Mouse (Mus musculus) ovary, postnatal 10 days (tissue): ENCODE results near the gene Med13l.

Source experiments
- DNase-seq: peaks from one replicate; pipeline ENCODE4 v3.0.0; 2022; ENCODE audit warnings: low spot score

The Med13l gene

GRCm38 (mm10) chr5:118556387-118556937 is 4.0 kb upstream of the Med13l start:
- no peak for DNase-seq

- no peak for DNase-seq
Measured at GRCm38 (mm10) chr5:118558841-118559240, 1.6 kb upstream of the Med13l start.

DNA sequence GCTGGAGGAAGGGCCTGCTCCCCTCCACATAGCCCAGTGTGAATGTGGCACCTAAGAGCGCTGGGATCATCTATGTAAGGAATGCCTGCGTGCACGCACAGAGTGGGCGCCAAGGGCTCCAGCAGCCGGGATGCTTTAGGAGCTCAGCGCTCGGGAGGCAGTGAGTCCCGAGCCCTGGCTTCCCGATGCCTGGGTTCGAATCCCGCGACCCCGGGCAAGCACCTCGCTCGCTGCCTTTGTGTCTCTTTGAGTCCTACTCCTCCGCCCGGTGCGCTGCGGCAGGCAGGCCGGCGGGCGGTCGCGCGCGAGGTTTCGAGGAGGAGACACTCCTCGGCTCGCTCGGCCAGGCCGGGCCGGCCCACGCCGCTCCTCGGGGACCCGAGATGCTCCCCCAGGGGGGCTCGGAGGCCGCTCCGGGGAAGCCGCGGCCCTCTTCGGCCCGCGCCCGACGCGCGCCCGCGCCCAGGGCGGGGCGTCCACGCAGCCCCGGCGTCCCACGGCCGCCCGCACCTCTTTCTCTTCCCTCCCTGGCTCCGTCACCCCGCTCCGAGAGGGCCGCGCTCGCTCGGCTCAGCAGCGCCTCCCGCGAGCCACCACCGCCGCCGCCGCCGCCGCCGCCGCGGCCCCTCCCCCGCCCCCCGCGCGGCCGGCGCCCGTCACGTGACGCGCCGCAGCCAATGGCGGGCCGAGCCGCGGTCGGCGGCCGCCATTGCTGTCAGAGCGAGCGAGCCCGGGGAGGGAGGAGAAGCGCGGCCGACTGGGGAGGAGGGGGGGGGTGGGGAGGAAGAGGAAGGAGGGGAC is 695 bp upstream of the Med13l start:
- DNase-seq = peak; percentile 67

GRCm38 (mm10) chr5:118561086-118561987 is 858 bp downstream of the Med13l start:
- DNase-seq = peak; percentile 22

DNA sequence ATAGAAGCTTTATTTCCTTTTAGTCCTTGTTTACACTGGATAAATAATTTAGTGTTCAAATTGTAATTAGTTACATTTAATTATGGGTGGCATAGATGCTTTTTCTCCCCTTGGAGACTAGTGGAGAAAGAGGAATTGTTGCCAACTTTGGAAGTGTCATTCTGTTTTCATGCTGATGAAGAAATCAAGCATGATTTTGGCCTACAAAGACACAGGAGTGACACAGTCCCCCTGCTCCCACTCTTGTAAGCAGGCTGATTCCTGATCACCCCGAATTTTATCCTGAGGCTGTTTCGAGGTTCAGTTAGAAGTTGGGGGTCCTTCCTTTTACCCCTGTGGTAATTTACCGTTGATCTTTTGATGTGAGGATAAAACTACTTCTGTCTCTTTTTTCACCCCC is 1.7 kb downstream of the Med13l start:
- no peak for DNase-seq

- no peak for DNase-seq
Measured at GRCm38 (mm10) chr5:118563590-118563989, 3.1 kb downstream of the Med13l start.

DNA sequence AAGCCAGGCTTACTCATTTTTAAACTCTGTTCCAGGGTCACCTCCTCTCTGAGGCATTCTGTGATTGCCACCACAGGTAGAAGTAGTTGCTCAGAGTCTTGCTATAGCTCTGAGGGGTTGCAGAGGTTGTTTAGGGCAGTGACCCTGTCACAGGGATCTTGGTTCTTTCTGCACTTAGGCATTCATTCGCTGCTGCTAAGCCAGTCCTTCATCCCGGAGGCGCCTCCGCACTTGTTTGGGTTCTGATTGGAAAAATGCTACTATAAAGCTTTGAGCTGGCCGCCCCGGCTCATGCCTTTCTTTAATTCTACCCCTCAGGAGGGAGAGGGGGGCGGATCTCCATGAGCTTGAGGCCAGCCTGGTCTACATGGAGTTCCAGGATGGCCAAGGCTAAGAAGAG is 6.9 kb downstream of the Med13l start:
- no peak for DNase-seq

GRCm38 (mm10) chr5:118569017-118569416 is 8.5 kb downstream of the Med13l start:
- DNase-seq = no peak

DNA sequence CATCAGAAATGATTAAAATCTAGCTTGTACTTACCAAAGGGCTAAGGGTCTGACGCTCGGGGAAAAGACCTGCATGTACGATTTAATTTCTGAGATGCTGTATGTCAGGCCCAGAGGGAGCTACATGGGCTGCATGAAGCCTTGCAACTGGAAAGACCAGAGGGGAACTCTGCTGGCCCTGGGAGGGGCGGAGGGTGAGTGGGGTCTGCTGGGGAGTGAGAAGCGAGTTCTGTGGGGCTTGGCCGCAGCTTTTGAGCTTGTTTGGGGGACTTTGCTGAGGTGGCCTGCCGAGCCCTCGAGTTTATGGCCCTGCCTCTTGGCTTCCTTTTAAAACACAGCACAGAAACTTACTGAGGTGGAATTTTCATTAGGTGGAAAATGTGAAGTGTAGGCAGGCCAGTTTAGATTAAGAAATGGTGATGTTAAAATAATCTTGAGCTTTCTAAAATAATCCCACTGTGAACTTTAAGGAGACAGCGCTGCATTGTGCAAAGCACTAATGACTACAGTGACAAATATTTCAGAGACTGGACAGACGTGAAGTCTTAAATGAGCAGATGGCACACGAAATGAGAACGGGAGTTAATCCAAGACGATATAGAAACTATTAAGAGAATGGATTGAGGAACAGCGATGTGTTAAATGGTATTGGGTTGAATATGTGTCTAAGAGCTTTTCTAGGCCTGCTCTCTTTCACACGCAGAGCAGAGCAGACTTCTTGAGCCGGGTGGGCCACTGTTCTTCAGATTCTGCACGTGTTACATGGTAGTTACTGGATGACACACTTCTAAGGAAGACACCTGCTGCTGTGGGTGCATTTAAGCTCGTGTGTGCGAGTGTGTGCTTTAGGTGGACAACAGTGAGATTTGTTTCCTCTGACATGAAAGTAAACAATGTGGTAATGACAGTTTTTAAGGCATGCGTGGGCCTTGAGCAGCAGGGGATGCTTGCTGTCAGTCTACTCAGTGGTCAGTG is 9.4 kb downstream of the Med13l start:
- no peak for DNase-seq

- DNase-seq = no peak
Measured at GRCm38 (mm10) chr5:118571504-118571903, 11.0 kb downstream of the Med13l start.

DNA sequence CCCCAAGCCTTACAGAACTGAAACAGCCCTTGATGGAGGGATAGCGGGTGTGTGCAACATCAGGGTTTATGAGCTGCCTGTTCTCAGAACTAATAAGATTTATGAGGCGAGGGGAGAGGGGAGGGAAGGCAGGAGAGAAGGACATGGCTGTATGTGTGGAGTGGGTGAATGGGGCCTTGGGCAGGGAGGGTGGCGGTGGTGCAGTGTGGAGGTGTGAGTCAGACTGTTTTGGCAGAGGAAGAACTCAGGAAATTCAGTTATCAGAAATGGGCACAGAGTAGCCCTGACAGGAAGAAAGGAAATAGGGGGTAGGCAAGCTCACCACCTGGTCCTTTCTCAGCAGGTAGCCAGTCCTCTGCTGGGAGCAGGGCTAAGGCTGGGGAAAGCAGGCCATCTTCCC is 13.8 kb downstream of the Med13l start:
- DNase-seq = no peak

DNA sequence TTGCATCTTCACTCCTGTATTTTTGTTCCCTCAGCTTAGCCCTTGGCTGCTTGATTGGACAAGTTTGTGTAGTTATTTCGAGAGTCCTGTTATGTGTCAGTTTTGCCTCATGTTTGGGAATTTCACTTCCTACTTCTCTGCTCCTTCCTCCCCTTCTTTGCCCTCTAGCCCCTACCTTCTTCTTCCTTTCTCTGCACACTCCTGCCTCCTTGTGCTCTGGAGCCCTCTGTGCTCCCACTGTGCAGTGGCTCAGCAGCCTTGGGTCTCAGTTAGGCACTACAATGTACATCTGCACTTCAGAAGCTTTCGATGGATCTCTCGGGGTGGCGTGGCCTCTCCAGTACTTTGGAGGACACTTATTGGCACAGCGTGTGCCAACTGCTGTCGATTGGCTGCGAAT is 14.5 kb downstream of the Med13l start:
- no peak for DNase-seq

DNA sequence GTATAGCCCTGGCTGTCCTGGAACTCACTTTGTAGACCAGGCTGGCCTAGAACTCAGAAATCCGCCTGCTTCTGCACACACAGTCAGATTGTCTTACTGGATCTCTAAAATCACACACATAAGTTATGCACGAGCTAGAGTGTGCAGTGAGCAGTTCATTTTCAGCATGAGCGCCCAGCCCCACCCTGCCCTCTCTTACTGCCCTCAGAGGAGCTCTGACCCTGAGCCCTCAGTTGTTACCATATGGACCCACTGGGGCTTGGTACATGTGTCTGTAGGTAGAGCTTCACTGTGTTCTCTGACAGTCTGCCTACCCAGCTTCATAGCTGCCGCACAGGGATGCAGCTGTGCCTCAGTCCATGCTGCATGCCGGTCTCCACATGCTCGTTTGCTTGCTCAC is 15.4 kb downstream of the Med13l start:
- DNase-seq = no peak

- DNase-seq = no peak
Measured at GRCm38 (mm10) chr5:118576731-118577130, 16.3 kb downstream of the Med13l start.

DNA sequence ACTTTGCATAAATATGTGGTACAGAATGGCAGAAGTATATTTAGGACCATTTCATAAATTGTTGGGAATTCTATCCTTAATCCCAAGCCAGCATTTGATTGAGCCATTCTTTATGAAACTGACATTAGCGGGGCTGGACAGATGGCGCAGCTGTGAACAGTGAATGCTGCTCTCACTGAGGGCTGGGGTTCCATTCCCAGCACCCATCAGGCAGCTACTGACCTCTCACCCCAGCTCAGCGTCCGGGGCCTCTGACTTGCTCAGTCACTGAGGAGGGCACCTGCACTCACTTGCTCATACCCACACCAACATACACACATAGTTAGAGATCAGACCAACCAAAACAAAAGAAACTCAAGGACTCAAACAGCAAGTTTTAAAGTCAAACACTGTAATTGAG is 24.9 kb downstream of the Med13l start:
- no peak for DNase-seq

DNA sequence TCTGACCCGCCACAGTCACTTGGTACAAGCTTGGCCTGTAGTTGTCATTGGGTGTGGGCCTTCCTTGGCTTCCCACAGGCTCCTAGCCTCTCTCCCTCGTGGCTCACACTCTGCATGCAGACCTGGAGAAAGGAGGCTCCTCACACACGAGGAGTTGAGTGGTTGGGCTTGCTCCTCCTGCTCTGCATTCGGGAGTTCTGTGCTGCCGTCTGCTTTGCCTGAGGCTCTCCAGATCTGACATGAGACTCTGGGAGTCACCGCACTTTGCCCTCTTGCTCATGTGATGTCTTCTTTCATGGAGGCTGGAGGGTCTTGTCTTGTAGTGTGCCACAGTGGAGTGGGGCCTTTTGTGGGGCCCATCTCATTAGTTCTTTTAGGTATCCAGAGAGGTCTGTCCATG is 26.1 kb downstream of the Med13l start:
- no peak for DNase-seq

DNA sequence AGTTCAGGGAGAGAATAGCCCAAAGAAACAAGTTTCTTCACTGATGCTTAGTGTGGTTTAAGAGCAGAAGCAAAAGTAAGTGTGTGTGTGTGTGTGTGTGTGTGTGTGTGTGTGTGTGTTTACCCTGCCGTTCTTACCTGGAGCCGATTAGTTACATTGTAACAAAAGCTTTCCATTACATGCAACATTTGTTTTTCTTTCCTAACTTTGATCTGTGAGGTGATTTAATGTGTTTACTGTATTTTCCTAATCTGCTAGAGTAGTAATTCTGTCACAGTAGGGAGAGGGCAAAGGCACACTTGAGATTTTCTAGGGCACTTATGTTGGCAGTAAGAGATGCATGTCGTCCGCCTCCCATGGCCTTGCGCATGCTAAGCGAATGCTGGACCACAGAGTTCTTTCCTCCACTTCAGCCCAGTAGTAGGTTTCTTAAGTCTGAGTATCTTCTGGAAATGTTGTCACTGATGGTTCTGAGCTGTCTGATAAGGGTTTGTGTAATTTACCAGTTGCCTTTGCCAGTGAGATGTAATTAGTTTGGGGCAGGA is 28.0 kb downstream of the Med13l start:
- DNase-seq = no peak

DNA sequence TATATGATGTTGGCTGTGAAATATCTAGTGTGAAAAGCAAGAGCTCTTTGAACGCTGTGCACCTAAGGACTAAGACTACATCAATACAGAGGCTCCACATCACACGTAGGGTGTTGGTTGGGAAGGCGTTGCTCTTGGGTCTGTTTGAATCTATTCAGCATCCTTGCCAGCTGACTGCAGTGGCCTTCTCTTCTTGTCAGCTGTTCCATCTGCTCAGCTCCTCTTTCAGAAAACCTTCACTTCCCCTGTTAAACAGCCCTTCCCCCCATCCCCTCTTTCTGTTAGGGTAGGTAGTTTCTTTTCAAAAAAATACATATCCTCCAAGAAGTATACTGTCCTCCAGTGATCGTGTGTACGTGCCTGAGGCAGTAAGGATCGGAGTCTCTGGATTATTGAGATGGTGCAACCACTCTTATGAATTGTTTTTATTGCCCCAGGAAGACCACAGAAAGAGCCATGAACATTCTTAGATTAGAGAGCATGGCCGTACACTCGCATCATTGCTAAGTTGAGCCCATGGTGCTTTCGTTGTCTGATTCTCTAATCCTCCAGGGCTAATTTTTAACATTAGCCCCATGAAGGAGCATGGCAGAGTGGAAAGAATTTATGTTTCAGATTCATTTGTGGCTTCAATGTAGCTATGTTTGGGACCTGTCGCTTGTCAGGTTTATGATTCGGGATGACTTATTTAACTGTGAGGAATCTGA is 28.9 kb downstream of the Med13l start:
- no peak for DNase-seq

GRCm38 (mm10) chr5:118590868-118591267 is 30.4 kb downstream of the Med13l start:
- no peak for DNase-seq

DNA sequence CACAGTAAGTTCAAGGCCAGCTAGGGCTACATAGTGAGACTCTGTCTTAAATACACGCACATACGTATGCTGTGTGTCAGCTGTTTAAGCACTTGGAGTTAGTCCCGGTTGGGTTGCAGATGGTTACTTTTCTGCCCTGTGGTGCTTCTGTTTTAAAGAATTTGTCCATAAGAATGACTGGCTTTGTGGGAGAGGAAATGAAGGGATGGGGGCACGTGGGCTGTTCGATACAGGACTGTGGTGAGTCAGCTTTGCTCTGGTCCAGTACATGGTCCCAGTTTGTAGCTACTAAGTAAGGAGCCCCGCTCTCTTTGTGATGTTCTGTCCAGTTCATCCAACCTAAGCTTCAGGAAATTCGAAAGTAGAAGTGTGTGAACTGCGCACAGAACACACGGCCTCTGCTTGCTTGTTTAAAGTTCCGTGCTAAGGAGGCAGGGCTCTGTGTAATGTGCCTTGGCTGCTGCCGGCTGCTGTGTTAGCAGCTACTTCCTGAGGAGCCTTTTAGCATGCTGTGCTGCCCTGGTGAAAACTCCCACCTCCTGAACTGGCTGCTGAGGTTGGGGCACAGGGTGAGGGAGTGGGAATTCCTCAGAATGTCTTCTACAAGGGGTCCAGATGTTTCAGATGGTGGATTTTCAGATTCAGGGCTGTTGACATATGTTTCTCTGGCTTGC is 31.5 kb downstream of the Med13l start:
- DNase-seq = no peak
